Mouse (Mus musculus) neural tube, embryonic 12.5 days (tissue): ENCODE results near the gene Calhm6. TPM values are rescaled to one million over a fixed set of nuclear protein-coding genes. Genes with fewer than 3 reads are reported as not detected.

Experiments
- ATAC-seq: fragments of 200-750 bp; cut with Nextera tagmentation; 2 replicates; pipeline ENCODE4 v1.8.0; 2017; ENCODE audit warnings: low read depth, mild to moderate bottlenecking, moderate TSS enrichment, moderate library complexity; ENCODE audit not compliant: low FRiP score
- H3K27ac ChIP-seq: fragments of 300-500 bp; sonication (generic); 2 replicates; pipeline ENCODE4 v1.5.1; 2016
- H3K27me3 ChIP-seq: fragments of 300-500 bp; sonication (generic); replicated peaks from 2 replicates; pipeline ENCODE4 v1.6.1; 2016; ENCODE audit warnings: mild to moderate bottlenecking
- H3K36me3 ChIP-seq: fragments of 300-500 bp; sonication (generic); 2 replicates; pipeline ENCODE4 v1.6.1; 2016; ENCODE audit warnings: mild to moderate bottlenecking
- H3K4me1 ChIP-seq: fragments of 300-500 bp; sonication (generic); 2 replicates; pipeline ENCODE4 v1.6.1; 2016
- H3K4me2 ChIP-seq: fragments of 300-500 bp; sonication (generic); replicated peaks from 2 replicates; pipeline ENCODE4 v1.6.1; 2016; ENCODE audit warnings: mild to moderate bottlenecking
- H3K4me3 ChIP-seq: fragments of 300-500 bp; sonication (generic); 2 replicates; pipeline ENCODE4 v1.5.1; 2016
- H3K9ac ChIP-seq: fragments of 300-500 bp; sonication (generic); 2 replicates; pipeline ENCODE4 v1.6.1; 2016; ENCODE audit warnings: mild to moderate bottlenecking
- H3K9me3 ChIP-seq: fragments of 300-500 bp; sonication (generic); 2 replicates; pipeline ENCODE4 v1.6.1; 2016; ENCODE audit warnings: mild to moderate bottlenecking
- WGBS: fragments of 180-500 bp; shearing (Covaris S2); methylation state at CpG from one replicate; pipeline ENCODE4 v1.1.7; 2016; 5-methylcytosine and 5-hydroxymethylcytosine counted together
- polyA plus RNA-seq: library from polyadenylated mRNA; unstranded; fragments of >200 nt; fragmentation: Nextera tagmentation; extraction: Ambion mirVana; gene quantifications from 2 replicates; pipeline ENCODE4 v1.2.1, GENCODE M21; 2016

The Calhm6 gene
- polyA plus RNA-seq, 1 experiment from 2014 or later = 0.29 TPM

- no peak for ATAC-seq
- no peaks in the 10 kb centered on the region for H3K9me3 ChIP-seq
Observed at GRCm38 (mm10) chr10:34095147-34095546, 32.6 kb downstream of the Calhm6 start.

DNA sequence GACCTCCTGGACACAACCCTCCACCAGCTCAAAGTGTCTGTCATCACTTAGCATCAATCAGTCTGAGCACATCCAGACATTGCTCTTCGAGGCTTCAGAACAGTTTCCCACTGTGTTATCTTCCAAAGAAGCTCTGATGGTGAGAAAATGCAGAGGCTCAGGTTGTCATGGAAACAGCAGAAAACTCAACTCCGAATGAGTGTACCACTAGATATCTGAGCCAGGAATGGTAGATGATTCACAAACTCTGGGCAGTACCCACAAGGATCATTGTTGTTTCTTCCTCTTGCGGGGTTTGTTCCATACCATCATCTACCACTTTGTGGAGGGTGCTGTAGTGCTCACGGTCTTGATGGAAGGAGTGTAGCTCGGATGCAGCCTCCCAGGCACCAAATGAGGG, 35.9 kb downstream of the Calhm6 start:
- no peak for ATAC-seq
- no peak overlapping the region for H3K9ac ChIP-seq
- H3K27ac ChIP-seq = no peak overlapping the region
- no peaks in the 10 kb centered on the region for H3K9me3 ChIP-seq
- H3K36me3 ChIP-seq = no peaks in the 10 kb centered on the region
- H3K4me3 ChIP-seq = no peak overlapping the region
- WGBS = 75% methylated on average over 5 of the region's 5 CpGs
- no peaks in the 10 kb centered on the region for H3K4me1 ChIP-seq
- no peaks in the 10 kb centered on the region for H3K27me3 ChIP-seq
- H3K4me2 ChIP-seq = no peak overlapping the region

More at GRCm38 (mm10) chr10:34095147-34095546, 32.6 kb downstream of the Calhm6 start:
- Histone ChIP-seq H3K4me1 (no peaks in the 10 kb centered on the region), H3K4me2 (no peak overlapping the region), H3K27me3 (no peaks in the 10 kb centered on the region), H3K9ac (no peak overlapping the region), H3K36me3 (no peaks in the 10 kb centered on the region), H3K4me3 (no peak overlapping the region), H3K27ac (no peak overlapping the region)
- 69% methylated on average over 2 of the region's 2 CpGs for WGBS

DNA sequence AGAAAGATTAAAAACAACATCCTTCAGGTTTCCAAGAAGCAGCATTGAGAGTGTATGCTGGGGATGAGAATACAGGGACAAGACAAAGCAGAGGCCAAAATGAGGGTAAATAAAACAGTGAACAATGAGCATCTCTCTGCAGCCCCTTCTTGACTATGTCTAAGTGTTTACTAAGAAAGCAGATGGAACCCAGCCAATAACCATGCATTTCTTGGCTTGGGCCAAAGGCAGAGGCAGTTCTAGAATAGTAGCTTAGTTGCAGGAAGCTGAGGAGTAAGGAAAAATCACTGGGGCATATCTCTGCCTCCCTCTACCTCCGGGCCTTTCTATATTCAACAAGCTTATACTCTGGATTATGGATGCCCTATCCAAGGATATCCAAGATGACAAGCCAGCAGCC, 37.3 kb downstream of the Calhm6 start:
- no peak overlapping the region for H3K4me3 ChIP-seq
- no peak for ATAC-seq

GRCm38 (mm10) chr10:34089517-34089916, 38.3 kb downstream of the Calhm6 start:
- no peaks in the 10 kb centered on the region for H3K27me3 ChIP-seq
- H3K4me3 ChIP-seq = no peak overlapping the region
- ATAC-seq = no peak
- no peak overlapping the region for H3K9ac ChIP-seq
- no peak overlapping the region for H3K27ac ChIP-seq
- WGBS = 65% methylated on average over 3 of the region's 3 CpGs
- no peak overlapping the region for H3K4me2 ChIP-seq
- H3K4me1 ChIP-seq = no peaks in the 10 kb centered on the region
- H3K9me3 ChIP-seq = no peaks in the 10 kb centered on the region
- no peaks in the 10 kb centered on the region for H3K36me3 ChIP-seq

More for the DNA sequence above, 37.3 kb downstream of the Calhm6 start:
- H3K4me2 ChIP-seq = no peak overlapping the region
- no peaks in the 10 kb centered on the region for H3K9me3 ChIP-seq
- no peaks in the 10 kb centered on the region for H3K4me1 ChIP-seq
- H3K27ac ChIP-seq = no peak overlapping the region
- 97% methylated on average over 1 of the region's 1 CpGs for WGBS
- H3K9ac ChIP-seq = no peak overlapping the region
- H3K36me3 ChIP-seq = no peaks in the 10 kb centered on the region
- no peaks in the 10 kb centered on the region for H3K27me3 ChIP-seq

GRCm38 (mm10) chr10:34088515-34088914, 39.3 kb downstream of the Calhm6 start:
- Histone ChIP-seq H3K9ac (no peak overlapping the region), H3K4me2 (no peak overlapping the region), H3K4me3 (no peak overlapping the region), H3K36me3 (no peaks in the 10 kb centered on the region), H3K4me1 (no peaks in the 10 kb centered on the region), H3K27me3 (no peaks in the 10 kb centered on the region), H3K27ac (no peak overlapping the region), H3K9me3 (no peaks in the 10 kb centered on the region)
- no peak for ATAC-seq
- WGBS = 89% methylated on average over 2 of the region's 2 CpGs

GRCm38 (mm10) chr10:34086514-34086913, 41.3 kb downstream of the Calhm6 start:
- Histone ChIP-seq H3K9ac (no peak overlapping the region), H3K4me2 (no peak overlapping the region), H3K4me1 (no peaks in the 10 kb centered on the region), H3K27ac (no peak overlapping the region), H3K36me3 (no peaks in the 10 kb centered on the region), H3K9me3 (no peaks in the 10 kb centered on the region), H3K4me3 (no peak overlapping the region), H3K27me3 (no peaks in the 10 kb centered on the region)
- WGBS = 91% methylated on average over 1 of the region's 1 CpGs
- no peak for ATAC-seq

Other genes starting within 250 kb of the Calhm6 start
- 0.08 TPM in 1 of 2 replicates, not detected in the other for gene Rsph4a, start 222.9 kb downstream of the Calhm6 start, polyA plus RNA-seq
- 24.9 and 26.9 TPM in 2 replicates for gene Zup1, start 176.7 kb downstream of the Calhm6 start, polyA plus RNA-seq
- 134 and 142 TPM in 2 replicates for gene Rwdd1, start 108.4 kb downstream of the Calhm6 start, polyA plus RNA-seq
- gene Trappc3l, start 90.4 kb downstream of the Calhm6 start, polyA plus RNA-seq = not detected in 2 replicates
- gene Calhm4, start 83.7 kb downstream of the Calhm6 start, polyA plus RNA-seq = not detected in 2 replicates
- gene Calhm5, start 31.5 kb downstream of the Calhm6 start, polyA plus RNA-seq = 0.14 and 0.16 TPM in 2 replicates
- 15.7 and 16.4 TPM in 2 replicates for gene Dse, start 79.7 kb upstream of the Calhm6 start, polyA plus RNA-seq
- gene Tspyl1, start 154.2 kb upstream of the Calhm6 start, polyA plus RNA-seq = 138 and 142 TPM in 2 replicates
- 143 and 153 TPM in 2 replicates for gene Tspyl4, start 169.5 kb upstream of the Calhm6 start, polyA plus RNA-seq